Mouse (Mus musculus): Measurements from ENCODE around the gene Adgrb3. TPM values are rescaled to one million over a fixed set of nuclear protein-coding genes. Genes with fewer than 3 reads are reported as not detected.

The Adgrb3 gene
- polyA plus RNA-seq, 1 experiment, result 54.7 TPM

DNA sequence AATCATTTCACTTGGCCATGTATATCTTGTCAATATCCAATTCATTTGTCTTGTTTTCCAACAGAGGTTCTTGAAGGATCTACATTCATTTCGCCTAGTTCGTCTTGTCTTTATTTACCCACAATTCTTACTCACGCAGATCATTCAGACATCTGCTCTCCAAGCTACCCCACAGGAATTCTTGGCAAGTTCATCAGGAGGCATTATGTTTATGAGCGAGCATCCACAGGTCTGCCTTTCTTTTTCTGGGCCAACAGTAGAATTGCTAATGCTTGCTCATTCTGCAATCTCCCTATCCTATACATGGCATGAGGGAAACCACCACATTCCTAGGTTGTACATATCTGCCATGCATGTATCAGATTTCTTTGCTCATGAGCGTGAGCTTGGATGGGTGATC is 99.7 kb downstream of the Adgrb3 start:
- Histone ChIP-seq H3K4me1 (ENCODE audit: control insufficient read depth, insufficient read depth, low read length) (peaks cover 7% of the 10 kb centered on the region; the same call in 1 of the 2 replicates), H3K27ac (ENCODE audit: insufficient read depth, low read length) (no peak overlapping the region; the same call in 1 of the 2 replicates), H3K27me3 (ENCODE audit: control insufficient read depth, insufficient read depth, low read length) (no peaks in the 10 kb centered on the region), H3K4me3 (replicated peaks; ENCODE audit: insufficient read depth, low read depth, low read length) (no peak overlapping the region)
- TF ChIP-seq POLR2A (IDR thresholded peaks at IDR 0.05; ENCODE audit: borderline replicate concordance, insufficient read depth, low read length) (no peak), CTCF (IDR thresholded peaks at IDR 0.05; ENCODE audit: borderline replicate concordance, insufficient read depth, low read depth, low read length) (no peak)
- 25% methylated on average over 5 of the region's 5 CpGs for WGBS
- peak; percentile 33 to 77 for DNase-seq

- H3K27ac ChIP-seq (ENCODE audit: insufficient read depth, low read length), result peak overlapping the region; percentile 2; the same call in 1 of the 2 replicates
- WGBS, result 2% methylated on average over 1 of the region's 1 CpGs
- H3K27me3 ChIP-seq (ENCODE audit: control insufficient read depth, insufficient read depth, low read length), result no peaks in the 10 kb centered on the region
- H3K4me1 ChIP-seq (ENCODE audit: control insufficient read depth, insufficient read depth, low read length), result peaks cover 5% of the 10 kb centered on the region; the same call in 1 of the 2 replicates
- TF ChIP-seq POLR2A (IDR thresholded peaks at IDR 0.05; ENCODE audit: borderline replicate concordance, insufficient read depth, low read length) (no peak), CTCF (IDR thresholded peaks at IDR 0.05; ENCODE audit: borderline replicate concordance, insufficient read depth, low read depth, low read length) (no peak)
- H3K4me3 ChIP-seq (replicated peaks; ENCODE audit: insufficient read depth, low read depth, low read length), result no peak overlapping the region
- peak; percentile 28 to 71 for DNase-seq
Observed at GRCm38 (mm10) chr1:25711474-25711873, 118.0 kb downstream of the Adgrb3 start.

DNA sequence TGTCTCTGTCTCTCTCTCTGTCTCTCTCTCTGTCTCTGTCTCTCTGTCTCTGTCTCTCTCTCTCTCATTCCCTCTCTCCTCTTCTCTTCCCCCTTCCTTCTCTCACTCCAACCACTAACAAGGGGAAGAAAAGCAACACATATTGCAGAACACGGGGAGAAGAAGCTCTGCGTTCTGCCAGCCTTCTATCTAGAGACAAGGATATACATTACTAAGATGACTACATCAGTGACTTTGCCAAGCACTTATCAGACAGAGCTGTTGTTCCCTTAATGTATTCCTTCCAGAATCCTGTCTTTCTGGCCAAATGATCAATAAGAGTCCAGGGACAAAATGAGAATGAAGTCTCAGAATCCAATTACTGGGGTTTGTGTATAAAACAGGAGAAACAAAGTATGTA is 123.2 kb downstream of the Adgrb3 start:
- H3K27ac ChIP-seq (ENCODE audit: insufficient read depth, low read length), result no peak overlapping the region
- no peak for TF ChIP-seq POLR2A (IDR thresholded peaks at IDR 0.05; ENCODE audit: borderline replicate concordance, insufficient read depth, low read length)
- no peak for TF ChIP-seq CTCF (IDR thresholded peaks at IDR 0.05; ENCODE audit: borderline replicate concordance, insufficient read depth, low read depth, low read length)
- H3K4me3 ChIP-seq (replicated peaks; ENCODE audit: insufficient read depth, low read depth, low read length), result no peak overlapping the region
- WGBS, result 88% methylated on average over 2 of the region's 2 CpGs
- no peak for DNase-seq
- no peaks in the 10 kb centered on the region for H3K27me3 ChIP-seq (ENCODE audit: control insufficient read depth, insufficient read depth, low read length)
- H3K4me1 ChIP-seq (ENCODE audit: control insufficient read depth, insufficient read depth, low read length), result peaks cover 6% of the 10 kb centered on the region; the same call in 1 of the 2 replicates

DNA sequence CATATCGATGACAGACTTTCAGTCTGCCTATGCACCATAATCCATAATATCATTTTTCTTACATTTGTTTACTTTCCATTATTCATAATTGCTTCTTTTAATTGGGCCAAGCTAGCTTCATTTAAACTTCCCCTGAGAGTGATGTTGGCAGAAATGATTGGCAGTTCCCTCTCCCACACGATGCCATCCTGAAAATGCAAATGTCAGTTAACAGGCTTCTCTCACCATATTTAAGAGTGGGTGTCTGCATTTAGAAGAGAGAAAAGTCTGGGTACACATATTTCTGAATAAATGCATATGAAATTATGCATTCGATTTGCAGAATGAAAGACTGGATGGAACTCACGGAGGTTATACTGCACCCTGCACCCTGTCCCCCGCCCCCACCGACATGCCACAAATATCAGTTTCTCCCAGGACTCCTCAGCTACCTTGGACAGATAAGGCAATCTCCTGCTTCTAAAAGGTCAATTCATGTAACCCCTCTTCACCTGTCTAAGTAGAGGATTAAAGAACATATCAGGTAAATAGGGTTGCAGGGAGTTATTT is 130.7 kb downstream of the Adgrb3 start:
- no peak overlapping the region for H3K27ac ChIP-seq (ENCODE audit: insufficient read depth, low read length)
- H3K27me3 ChIP-seq (ENCODE audit: control insufficient read depth, insufficient read depth, low read length), result no peaks in the 10 kb centered on the region
- DNase-seq, result no peak
- no peaks in the 10 kb centered on the region; the same call in 1 of the 2 replicates for H3K4me1 ChIP-seq (ENCODE audit: control insufficient read depth, insufficient read depth, low read length)
- H3K4me3 ChIP-seq (replicated peaks; ENCODE audit: insufficient read depth, low read depth, low read length), result no peak overlapping the region
- TF ChIP-seq POLR2A (IDR thresholded peaks at IDR 0.05; ENCODE audit: borderline replicate concordance, insufficient read depth, low read length) (no peak), CTCF (IDR thresholded peaks at IDR 0.05; ENCODE audit: borderline replicate concordance, insufficient read depth, low read depth, low read length) (no peak)
- 77% methylated on average over 6 of the region's 6 CpGs for WGBS

DNA sequence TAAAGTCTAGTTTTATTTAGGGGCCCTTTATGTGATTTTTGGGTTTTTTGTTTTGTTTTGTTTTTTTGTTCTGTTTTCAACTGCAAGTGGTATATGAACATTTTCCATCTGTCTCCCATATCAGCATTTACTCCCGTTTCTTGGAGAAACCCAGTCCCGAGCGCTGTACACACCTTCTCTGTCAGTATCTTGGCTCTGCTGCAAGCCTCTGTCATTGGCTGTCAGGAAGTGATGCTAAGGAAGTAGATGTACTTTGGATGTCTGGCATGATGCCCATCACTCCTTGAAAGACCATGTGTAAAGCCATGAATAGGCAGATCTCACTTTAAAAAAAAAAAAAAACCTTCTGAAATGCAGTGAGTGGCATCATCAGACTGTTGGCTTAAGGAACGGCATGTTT is 132.3 kb downstream of the Adgrb3 start:
- TF ChIP-seq POLR2A (IDR thresholded peaks at IDR 0.05; ENCODE audit: borderline replicate concordance, insufficient read depth, low read length) (no peak), CTCF (IDR thresholded peaks at IDR 0.05; ENCODE audit: borderline replicate concordance, insufficient read depth, low read depth, low read length) (no peak)
- Histone ChIP-seq H3K27ac (ENCODE audit: insufficient read depth, low read length) (no peak overlapping the region), H3K27me3 (ENCODE audit: control insufficient read depth, insufficient read depth, low read length) (no peaks in the 10 kb centered on the region), H3K4me3 (replicated peaks; ENCODE audit: insufficient read depth, low read depth, low read length) (no peak overlapping the region), H3K4me1 (ENCODE audit: control insufficient read depth, insufficient read depth, low read length) (no peaks in the 10 kb centered on the region; the same call in 1 of the 2 replicates)
- WGBS, result 77% methylated on average over 4 of the region's 4 CpGs
- no peak for DNase-seq

DNA sequence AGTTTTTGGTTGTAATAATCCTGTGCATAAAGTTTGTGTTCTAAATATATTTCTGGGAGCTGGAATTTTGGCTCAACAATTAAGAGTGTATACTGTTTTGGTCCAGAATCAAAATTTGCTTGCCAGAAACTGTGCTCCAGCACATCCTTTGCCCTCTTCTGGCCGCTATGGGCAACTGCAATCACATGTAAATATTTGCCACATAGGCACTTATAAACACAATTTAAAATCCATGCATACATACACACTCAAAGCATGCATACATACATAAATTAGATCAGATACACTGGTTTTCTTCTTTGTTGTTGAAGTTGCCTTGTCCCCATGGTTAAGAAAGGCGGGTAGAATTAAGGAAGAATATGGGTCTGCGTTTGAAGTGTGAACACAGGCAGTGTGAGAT is 132.7 kb downstream of the Adgrb3 start:
- Histone ChIP-seq H3K27ac (ENCODE audit: insufficient read depth, low read length) (no peak overlapping the region), H3K27me3 (ENCODE audit: control insufficient read depth, insufficient read depth, low read length) (no peaks in the 10 kb centered on the region), H3K4me1 (ENCODE audit: control insufficient read depth, insufficient read depth, low read length) (no peaks in the 10 kb centered on the region; the same call in 1 of the 2 replicates), H3K4me3 (replicated peaks; ENCODE audit: insufficient read depth, low read depth, low read length) (no peak overlapping the region)
- DNase-seq, result no peak
- peak; percentile 21; the same call in 1 of the 2 replicates for TF ChIP-seq CTCF (IDR thresholded peaks at IDR 0.05; ENCODE audit: borderline replicate concordance, insufficient read depth, low read depth, low read length)
- TF ChIP-seq POLR2A (IDR thresholded peaks at IDR 0.05; ENCODE audit: borderline replicate concordance, insufficient read depth, low read length), result no peak
- WGBS, result 78% methylated on average over 3 of the region's 3 CpGs

DNA sequence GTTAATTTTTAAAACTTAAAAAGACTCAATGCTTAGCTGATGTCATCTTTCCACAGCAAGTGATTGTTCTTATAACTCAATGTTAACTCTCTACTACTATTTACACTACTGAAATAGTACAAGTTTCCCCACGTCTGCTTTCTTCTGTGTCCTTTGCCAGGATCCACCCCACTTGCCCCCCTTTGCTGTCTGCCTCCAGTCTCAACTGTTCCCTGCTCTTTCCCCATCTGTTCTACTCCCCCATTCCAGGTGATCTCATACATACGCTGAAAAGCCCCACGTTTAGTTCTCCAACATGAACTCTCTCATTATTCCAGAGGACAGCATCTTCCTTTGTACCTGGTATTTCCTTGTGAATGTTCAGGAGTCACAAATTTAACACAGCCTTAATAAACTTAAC is 147.4 kb downstream of the Adgrb3 start:
- WGBS, result 11% methylated on average over 3 of the region's 3 CpGs
- peak; percentile 44 to 74 for DNase-seq
- Histone ChIP-seq H3K27me3 (ENCODE audit: control insufficient read depth, insufficient read depth, low read length) (no peaks in the 10 kb centered on the region), H3K4me3 (replicated peaks; ENCODE audit: insufficient read depth, low read depth, low read length) (no peak overlapping the region), H3K27ac (ENCODE audit: insufficient read depth, low read length) (no peak overlapping the region), H3K4me1 (ENCODE audit: control insufficient read depth, insufficient read depth, low read length) (peaks cover 7% of the 10 kb centered on the region; the same call in 1 of the 2 replicates)
- TF ChIP-seq POLR2A (IDR thresholded peaks at IDR 0.05; ENCODE audit: borderline replicate concordance, insufficient read depth, low read length) (no peak), CTCF (IDR thresholded peaks at IDR 0.05; ENCODE audit: borderline replicate concordance, insufficient read depth, low read depth, low read length) (no peak)

GRCm38 (mm10) chr1:25679656-25680055 is 149.9 kb downstream of the Adgrb3 start:
- DNase-seq, result no peak
- no peak overlapping the region for H3K4me3 ChIP-seq (replicated peaks; ENCODE audit: insufficient read depth, low read depth, low read length)
- H3K27me3 ChIP-seq (ENCODE audit: control insufficient read depth, insufficient read depth, low read length), result no peaks in the 10 kb centered on the region
- TF ChIP-seq POLR2A (IDR thresholded peaks at IDR 0.05; ENCODE audit: borderline replicate concordance, insufficient read depth, low read length), result no peak
- TF ChIP-seq CTCF (IDR thresholded peaks at IDR 0.05; ENCODE audit: borderline replicate concordance, insufficient read depth, low read depth, low read length), result no peak
- no peak overlapping the region for H3K27ac ChIP-seq (ENCODE audit: insufficient read depth, low read length)
- H3K4me1 ChIP-seq (ENCODE audit: control insufficient read depth, insufficient read depth, low read length), result peaks cover 7% of the 10 kb centered on the region; the same call in 1 of the 2 replicates
- 58% methylated on average over 2 of the region's 2 CpGs for WGBS
